Mouse (Mus musculus) spleen, postnatal 10 days (tissue): Measurements from ENCODE around the gene Stag1.

Source experiments
- DNase-seq, 2 experiments: peaks; one replicate each; pipeline ENCODE4 v3.0.0; 2021 to 2022; ENCODE audit warnings: low spot score in 2 of 2

Gene Stag1

DNA sequence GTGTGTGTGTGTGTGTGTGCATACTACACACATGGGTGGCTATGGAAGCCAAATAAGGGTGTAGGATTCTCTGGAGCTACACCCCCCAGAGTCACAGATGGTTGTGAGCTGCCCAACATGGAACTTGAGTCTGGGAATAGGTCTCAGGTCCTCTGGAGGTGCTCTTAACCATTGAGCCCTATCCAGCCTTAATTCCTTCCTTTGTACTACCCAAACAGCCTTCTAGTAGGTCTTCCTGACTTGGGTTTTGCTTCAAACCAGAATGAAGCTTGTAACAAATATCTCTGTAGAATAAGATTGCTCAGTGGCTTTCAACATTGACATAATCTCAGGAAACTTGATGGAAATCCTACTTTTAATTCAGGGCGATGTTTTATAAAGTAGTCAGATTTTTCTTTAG, 7.9 kb downstream of the Stag1 start:
- no peak for DNase-seq

DNA sequence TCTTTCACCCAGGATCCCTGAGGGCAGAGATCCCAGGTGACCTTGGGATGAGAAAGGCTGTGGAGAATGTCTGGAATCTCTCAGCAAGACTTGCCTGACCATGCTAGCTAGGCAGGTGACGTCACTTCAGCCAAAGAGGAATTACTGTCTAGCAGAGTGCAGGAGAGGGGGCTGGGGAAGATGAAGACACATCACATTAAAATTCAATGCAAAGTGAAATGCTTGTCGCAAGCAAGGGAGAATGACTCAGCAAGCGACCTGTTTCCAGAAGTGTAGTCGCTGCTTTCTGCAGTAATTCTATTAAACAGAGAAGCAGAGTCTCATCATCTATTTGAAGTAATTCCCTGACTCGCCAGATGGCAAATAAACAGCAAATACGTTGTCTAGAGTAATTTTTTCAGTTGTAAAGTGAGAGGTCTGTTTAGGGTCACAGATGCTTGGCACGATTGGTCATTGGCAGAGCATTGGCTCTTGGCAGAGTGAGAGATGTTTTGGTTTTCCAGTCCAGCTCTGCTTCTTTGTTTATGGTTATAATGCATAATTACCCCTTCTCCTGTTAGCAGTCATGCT, 8.5 kb downstream of the Stag1 start:
- no peak for DNase-seq

DNA sequence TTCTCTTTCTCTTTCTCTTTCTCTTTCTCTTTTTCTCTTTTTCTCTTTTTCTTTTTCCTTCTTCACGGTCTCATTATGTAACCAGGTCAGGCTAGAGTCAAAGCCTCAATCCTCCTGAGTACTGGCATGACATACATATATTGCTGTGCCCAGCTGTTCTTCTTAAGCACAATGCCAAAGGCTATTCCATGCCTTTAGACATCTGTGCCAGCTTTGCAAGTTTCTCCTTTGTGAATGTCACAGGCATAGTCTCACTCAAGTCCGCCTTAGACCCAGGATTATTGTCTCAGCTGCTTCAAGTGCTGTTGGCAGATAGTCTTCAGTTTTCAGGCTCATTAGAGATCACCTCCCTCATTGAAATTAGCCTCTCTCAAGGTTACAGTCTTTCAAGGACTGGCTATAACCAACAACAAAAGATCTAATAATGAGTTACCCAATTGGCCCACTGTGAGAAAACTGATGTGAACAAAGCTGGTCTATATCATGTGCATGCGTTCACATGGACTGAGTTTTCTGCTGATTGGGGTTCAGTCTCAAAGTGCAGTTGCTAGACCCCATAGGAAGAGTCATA, 16.0 kb downstream of the Stag1 start:
- DNase-seq, result no peak

DNA sequence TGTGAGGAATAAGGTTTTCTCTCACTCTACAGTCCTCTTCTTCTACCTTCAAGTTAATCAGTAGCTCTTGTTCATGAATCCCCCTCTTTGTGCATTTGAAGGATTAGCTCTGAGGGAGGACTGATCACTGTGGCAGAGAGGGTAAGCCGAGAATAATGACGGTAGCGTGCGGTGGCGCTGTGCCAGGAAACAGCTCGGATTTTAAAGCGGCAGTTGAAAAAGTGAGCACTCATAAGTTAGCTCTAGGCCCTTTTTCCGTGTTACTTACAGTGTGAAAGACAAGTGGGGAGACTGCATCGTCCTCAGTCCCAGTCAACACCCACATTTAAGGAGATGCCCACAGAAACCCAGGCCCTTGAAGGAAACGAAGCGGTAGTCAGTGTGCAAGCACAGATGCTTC, 19.3 kb downstream of the Stag1 start:
- no peak for DNase-seq

DNA sequence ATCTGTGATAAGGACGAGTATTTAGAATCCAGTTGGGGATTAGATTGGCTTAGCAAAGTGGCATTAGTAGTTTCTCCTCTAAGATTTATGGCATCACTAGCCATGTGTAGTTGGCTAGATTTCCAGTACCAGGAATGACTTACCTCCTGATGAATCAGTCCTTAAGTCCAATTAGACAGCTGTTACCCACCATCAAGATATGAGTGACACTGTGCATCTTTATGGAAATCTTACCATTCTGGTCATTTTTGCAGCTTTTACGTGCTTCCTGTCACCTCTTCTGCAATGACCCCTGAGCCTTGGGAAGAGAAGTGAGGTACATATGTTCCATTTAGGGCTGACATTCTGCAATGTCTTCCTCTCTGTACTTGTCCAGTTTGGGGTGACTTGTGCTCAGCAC, 28.7 kb downstream of the Stag1 start:
- DNase-seq, result no peak

DNA sequence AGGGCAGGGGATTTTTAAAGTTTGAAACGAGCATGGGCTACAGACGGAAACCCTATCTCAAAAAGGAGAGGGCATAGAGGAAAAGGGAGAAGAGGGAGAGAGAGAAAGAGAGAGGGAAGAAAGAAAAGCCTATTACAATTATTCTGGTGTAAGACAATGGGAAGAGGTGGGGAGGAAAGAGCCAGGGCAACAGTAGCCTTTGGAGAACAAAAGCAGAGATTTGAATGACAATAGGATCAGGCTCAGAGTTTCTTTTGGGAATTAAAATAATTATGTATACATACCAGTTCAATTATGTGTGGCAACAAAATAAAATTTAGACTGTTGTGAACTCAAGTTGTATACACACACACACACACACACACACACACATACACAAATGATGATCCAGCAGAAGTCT, 43.2 kb downstream of the Stag1 start:
- DNase-seq, result no peak

DNA sequence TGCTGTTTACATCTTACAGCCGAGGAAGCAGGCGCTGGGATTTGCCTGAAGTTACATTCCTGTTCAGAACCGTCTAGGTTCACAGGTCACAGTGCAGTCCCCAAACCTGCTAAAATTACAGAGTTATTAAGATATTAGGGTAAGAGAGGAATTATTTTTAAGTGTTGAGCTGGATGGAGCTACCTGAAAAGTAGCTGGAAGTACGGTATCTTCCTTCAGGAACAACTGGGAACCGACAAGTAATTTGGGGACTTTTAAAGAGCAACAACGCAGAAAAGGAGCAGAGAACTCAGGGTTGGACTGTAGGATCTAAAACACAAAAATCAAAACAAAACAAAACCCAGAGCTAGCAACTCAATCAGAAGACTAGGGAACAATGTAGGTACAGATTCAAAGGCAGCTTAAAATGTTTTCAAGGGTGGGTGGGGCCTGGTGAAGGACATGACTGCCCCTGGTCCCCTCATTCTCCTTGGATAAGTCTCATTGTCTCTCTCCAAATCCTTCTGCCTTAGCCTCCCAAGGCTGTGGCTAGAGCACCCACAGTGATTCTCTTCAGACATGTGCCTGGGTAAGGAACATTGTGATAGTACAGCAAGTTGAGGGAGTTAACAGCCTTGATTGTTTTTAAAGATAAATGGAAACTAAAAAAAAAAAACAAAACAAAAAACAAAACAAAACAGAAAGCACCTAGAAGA, 43.9 kb downstream of the Stag1 start:
- no peak for DNase-seq

DNA sequence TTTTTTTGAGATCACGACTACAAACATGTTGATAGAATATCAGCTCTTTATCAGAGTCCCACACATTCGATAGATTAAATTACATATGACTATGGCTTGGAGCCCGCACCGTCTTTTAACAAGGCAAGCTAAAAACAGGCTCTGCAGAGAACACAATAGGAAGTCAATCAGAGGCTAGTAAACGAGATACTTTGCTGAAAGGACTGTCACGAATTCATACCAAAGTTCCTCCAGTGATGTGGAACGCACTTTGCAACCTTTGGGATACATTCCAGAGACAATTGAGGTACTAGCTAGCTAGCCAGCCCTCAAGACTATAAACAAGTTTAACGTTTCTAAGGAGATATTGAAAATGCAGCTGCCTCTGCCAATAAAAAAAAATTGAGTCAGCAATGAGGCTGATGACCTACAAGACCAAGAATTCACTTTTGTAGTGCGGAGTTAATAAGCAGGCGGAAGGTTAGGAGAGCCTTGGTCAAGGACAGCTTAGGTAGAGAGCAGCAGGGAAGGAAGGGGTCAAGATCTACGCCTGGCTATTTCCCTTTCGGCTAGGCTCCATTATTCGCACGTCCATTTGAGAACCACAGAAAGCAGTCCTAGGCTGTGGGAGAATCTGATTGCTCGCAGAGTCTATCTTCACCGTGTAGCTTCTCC, 44.7 kb downstream of the Stag1 start:
- peak; percentile 22 to 30 for DNase-seq

DNA sequence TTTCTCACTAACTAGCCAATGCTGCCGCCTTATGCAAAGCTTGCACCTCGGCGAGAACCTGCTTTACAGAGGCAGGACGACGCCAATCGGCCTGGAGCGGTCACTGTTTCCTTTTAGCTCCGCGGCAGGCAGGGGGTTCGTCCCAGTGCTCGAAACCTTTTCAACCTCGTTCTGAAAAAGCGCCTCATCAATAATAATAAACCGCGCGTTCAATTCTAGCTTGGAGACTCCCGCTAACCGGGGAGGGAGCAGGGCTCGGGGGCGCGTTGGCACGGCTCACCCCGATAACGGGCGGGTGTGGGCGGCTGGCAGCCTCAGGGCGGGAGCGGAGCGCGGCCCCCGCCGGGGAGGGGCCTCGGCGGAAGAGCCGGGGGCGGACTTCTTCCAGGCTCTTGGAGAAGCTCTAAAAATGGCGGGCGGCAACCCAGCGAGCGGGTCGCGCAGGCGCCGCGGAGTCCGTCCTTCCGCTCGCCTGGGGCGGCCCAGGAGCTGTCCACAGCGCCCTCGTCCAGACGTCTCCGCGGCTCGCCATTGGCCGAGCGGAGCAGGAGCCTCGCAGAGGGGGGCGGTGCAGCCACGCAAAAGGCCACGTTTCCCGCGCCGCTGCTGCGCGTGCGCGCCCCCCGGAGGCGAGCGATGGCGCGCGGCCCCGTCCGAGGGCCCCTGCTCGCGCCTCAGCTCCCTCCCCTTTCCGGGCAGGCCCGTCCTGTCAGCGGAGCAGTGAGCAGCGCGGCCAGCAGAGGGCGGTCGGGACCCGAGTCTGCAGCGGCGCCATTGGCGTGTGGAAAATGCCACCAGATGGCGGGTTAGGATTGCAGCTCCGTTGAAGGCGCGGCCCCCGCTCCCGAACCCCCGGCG, 45.5 kb downstream of the Stag1 start:
- peak; percentile 99 for DNase-seq

DNA sequence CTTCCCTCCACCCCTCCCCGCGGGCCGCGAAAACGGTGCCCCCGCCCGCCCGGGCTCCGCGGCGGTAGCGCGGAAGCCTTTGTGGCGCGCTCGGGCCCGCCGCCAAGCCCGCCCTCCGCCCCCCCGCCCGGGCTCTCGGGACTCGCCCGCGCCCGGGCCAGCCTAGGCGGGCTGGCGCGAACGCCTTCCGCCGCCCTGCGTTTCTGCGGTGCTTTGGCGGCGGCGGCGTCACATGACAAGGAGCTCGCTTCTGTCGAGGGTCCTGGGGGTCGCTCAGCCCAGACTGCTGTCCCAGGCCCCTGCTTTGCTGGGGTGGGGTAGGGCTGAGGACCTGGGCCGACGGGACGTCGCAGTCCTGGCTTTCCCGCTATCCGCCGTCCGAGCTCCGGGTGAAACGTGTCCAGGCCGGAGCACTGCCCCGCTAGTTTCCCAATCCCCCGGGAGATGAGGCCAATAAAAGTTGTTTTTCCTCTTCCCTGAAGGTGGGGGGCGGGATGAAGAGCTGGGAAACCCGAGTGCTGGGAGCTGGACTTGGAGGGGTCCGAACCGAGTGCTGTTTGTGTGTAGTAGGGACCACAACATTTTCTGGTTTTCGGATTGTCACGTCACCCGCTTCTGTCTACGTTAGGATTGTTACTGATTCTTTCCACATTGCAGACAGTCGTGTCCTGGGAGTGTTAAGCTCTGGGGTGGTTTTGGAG, 46.6 kb downstream of the Stag1 start:
- peak; percentile 72 to 73 for DNase-seq

DNA sequence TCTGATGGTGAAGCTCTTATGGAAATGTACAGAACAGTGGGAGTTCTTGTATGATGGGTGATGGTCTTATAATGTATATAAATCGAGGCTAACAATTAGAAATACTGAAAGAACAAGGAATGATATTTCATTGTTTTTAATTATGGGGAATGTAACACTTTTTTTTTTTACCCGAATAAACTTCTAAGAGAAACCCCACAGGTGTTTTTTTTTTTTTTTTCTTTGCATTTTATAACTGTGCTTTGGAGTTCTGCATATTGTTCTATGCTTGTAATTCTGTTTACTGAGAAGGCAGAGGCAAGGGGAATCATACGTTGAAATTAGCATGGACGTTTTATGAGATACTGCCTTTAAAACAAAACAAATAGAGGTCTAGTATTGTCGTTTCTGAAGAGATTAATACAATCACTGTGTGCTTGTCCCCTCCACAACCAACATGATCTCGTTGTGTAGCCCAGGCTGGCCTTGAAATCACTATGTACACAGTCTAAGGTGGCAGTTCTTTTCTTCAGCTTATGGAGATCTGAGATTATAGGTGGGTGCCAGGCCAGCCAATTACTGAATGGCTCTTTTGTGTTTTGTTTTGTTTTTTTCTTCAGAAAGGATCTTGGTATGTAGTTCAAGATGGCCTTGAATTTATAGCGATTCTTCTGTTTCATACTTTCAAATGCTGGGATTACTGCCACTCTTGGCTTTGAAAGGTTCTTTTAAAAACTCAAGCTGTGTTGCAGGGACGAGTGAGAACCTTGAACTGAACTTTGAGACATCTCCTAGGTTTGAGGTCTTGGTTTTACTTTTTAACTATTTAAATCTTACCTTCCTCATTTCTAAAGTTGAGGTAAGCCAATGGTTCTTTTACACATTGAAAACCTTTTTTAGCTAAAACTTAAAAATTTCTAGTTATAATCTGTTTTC, 47.7 kb downstream of the Stag1 start:
- no peak for DNase-seq

DNA sequence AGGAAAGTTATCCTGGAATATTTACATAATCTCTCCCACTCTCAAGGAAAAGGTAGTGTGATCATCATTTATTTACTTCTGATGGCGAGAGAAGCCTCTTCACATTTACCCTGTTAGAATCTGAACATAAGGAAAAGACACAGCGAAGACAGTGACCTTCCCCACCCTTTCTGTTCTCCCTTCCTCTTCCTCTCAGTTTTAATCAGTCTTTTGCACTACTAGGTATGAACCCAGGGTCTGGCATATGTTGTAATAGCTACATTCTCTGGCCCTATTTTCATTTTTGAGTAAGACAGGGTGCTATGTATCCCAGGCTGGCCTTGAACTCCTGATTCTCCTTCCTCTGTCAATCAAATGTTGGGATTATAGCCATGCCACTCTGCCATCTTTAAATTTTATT, 48.7 kb downstream of the Stag1 start:
- no peak for DNase-seq

DNA sequence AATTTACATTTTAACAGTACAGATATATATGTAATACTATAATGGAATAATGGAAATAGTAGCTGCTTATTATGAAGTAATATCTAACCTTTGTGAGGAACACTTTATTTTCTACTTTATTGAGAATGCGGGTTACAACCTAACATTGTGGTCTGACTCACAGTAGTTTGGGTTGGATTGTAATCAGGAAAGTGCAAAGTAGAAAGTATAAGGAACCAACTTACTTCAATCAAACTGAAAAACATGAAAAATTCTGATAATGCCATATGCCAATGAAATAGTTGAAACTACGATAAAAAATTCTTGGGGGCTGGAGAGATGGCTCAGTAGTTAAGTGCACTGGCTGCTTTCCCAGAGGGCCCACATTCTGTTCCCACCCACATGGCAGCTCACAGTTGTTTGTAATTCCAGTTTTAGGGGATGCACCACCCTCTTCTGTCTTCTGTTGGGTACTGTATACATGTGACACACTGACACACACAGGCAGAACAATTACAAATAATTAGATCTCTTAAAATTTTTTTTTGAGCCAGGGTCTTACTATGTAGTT, 50.3 kb downstream of the Stag1 start:
- DNase-seq, result no peak

DNA sequence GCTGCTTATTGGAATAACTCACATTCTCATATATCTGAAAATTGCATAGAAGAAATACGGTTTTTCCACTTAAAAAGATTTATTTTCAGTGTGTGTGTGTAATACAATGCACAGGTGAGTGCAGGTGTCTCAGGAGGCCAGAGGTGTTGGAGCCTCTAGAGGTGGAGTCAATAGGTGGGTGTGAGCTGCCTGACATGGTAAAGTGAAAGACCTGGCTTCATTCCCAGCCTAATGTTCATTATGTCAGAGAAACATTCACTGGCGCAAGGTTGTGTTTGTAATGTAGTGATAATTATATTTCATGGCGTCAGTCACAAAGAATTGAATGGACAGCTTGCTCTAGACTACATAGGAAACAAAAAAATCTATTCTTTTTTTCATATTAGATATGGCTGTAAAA, 56.5 kb downstream of the Stag1 start:
- DNase-seq, result no peak

DNA sequence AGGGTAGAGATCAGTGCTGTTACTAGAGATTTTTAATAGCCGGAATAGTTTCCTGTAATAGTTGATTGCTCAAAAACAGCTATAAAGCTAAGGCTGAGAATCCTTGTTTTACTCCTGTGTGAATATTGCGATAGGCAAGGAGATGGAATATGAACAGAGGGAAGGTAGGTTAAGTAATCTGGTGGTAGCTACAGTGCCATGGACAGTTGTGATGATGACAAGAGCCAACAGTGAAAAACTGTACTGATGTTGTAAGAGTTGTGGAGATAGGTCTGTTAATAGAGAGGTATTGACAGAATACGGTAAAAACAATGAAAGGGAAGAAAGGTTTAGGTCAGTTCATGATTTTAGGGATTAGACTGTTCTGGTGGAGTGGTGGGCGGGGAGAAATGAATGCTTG, 58.5 kb downstream of the Stag1 start:
- DNase-seq, result no peak

DNA sequence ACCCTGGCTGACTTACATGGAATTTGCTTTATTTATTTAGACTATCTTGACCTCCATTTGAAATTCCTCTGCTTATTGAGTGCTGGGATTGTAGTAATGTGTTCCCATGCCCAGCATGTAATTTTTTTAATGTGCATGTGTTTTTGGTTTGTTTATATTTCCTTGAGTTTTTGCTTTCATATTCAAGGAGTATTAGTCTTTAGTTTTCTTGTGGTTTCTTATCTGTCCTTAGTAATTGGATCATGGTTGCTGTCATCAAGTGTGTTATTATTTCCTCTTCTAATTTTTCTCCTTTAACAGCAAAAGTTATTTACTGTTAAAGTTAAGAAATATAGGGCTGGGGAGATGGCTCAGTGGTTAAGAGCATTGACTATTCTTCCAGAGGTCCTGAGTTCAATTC, 63.0 kb downstream of the Stag1 start:
- DNase-seq, result no peak

DNA sequence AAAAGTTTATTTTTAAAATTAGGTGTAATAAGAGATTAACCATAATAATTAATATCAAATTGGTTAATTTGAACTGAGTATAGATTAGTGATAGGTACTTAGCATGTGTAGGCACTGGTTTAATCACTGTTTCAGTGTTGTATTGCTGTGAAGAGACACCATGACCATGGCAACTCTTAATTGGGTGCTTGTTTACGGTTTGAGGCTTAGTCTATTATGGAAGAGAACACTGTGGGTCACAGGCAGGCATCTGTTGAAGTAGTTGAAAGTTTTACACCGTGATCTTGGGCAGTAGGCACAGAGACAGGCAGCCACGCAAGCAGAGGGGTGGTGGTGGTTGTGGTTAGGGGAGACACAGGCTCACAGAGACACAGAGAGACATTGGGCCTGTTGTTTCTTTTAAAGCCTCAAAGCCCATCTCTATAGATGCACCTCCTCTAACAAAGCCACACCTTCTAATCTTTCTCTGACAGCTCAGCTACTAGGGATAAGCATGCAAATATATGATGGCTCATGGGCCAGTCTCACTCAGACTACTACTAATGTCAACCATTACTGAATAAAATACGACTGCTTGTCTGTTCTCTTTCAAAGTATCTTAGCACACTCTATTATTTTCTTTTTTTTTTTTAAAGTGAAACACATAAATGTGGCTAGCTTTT, 66.0 kb downstream of the Stag1 start:
- no peak for DNase-seq

DNA sequence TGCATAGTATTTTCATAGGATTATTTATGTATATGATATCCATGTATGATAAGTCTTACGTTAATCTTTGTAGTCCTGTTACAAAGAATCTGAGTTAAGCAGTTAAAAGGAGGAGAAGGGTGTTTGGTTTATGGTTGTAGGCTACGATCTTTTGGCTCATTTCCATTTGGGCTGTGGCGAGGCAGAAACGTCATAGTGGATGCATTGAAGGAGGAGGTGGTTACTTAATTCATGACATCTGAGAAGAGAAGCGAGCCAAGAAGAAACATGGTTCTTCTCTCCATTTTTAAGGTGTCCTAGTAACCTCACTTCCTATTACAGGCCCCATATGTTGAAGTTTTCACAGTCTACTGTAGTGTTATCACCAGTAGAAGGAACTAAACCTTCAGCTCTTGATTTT, 72.6 kb downstream of the Stag1 start:
- DNase-seq, result no peak

DNA sequence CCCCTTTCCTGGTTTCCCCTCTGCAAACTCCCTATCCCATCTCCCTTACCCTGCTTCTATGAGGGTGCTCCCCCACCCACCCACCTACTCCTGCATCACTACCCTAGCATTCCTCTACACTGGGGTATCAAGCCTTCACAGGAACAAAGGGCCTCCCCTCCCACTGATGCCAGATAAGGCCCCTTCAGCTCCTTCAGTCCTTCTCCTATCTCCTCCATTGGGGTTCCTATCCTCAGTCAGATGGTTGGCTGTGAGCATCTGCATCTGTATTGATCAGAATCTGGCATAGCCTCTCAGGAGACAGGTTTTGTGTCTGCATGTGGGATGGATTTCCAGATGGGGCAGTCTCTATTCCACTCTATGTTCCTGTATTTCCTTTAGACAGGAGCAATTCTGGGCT, 81.4 kb downstream of the Stag1 start:
- no peak for DNase-seq

DNA sequence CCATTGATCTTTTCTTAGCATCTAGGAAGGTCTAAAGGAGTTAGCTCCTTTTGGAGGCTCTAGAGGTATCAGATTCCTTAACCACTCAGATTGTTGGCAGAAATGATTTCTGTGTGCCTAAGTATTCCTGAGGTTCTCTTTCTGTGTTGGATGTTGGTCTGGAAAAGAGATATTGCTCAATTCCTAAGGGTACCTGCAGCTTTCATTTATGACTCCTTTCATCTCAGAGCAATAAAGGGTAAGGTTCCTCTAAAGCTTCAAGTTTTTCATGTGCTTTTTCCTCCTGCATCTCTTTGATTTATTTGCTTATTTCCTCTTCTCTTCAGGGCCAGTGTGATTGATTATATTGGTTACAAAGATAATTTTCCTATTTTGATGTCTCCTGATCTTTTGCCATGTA, 84.7 kb downstream of the Stag1 start:
- no peak for DNase-seq
